Mouse (Mus musculus) intestine, embryonic 16.5 days (tissue): ENCODE results near the gene Dmkn. TPM values are rescaled to one million over a fixed set of nuclear protein-coding genes. Genes with fewer than 3 reads are reported as not detected.
"Not testable (repeated sequence)": the region's sequence is repeated elsewhere in the genome, so short reads cannot be mapped to it uniquely, and the experiment has no call there.

Experiments
- ATAC-seq: fragments of 200-750 bp; cut with Nextera tagmentation; 2 replicates; pipeline ENCODE4 v1.8.0; 2017; ENCODE audit warnings: moderate TSS enrichment, moderate library complexity
- H3K27ac ChIP-seq: fragments of 300-500 bp; sonication (generic); 2 replicates; pipeline ENCODE4 v1.5.1; 2014; ENCODE audit warnings: mild to moderate bottlenecking, low read length
- H3K27me3 ChIP-seq: fragments of 300-500 bp; sonication (generic); replicated peaks from 2 replicates; pipeline ENCODE4 v1.6.1; 2014; ENCODE audit warnings: low read length, control low read depth, mixed read lengths; ENCODE audit not compliant: control insufficient read depth, insufficient read depth
- H3K36me3 ChIP-seq: fragments of 300-500 bp; sonication (generic); 2 replicates; pipeline ENCODE4 v1.6.1; 2014; ENCODE audit warnings: low read length, control low read depth; ENCODE audit not compliant: control insufficient read depth, insufficient read depth
- H3K4me1 ChIP-seq: fragments of 300-500 bp; sonication (generic); 2 replicates; pipeline ENCODE4 v1.6.1; 2014; ENCODE audit warnings: low read length, control low read depth, mixed read lengths; ENCODE audit not compliant: control insufficient read depth, insufficient read depth
- H3K4me2 ChIP-seq: fragments of 300-500 bp; sonication (generic); 2 replicates; pipeline ENCODE4 v1.6.1; 2014; ENCODE audit warnings: low read depth, low read length, control low read depth
- H3K4me3 ChIP-seq: fragments of 300-500 bp; sonication (generic); 2 replicates; pipeline ENCODE4 v1.5.1; 2014; ENCODE audit warnings: mild to moderate bottlenecking, low read length
- H3K9ac ChIP-seq: fragments of 300-500 bp; sonication (generic); 2 replicates; pipeline ENCODE4 v1.6.1; 2014; ENCODE audit warnings: low read depth, low read length
- H3K9me3 ChIP-seq: fragments of 300-500 bp; sonication (generic); 2 replicates; pipeline ENCODE4 v1.6.1; 2016; ENCODE audit warnings: low read length, control low read depth; ENCODE audit not compliant: control insufficient read depth
- WGBS: fragments of 180-500 bp; shearing (Covaris S2); extraction: QIAGEN DNeasy Blood & Tissue Kit; methylation state at CpG from one replicate; pipeline ENCODE4 v1.1.7; 2014; 5-methylcytosine and 5-hydroxymethylcytosine counted together
- polyA plus RNA-seq: library from polyadenylated mRNA; unstranded; fragments of >200 nt; fragmentation: Nextera tagmentation; extraction: Ambion mirVana; gene quantifications from 2 replicates; pipeline ENCODE4 v1.2.1, GENCODE M21; 2015

Gene Dmkn
- polyA plus RNA-seq, 1 experiment from 2014 or later, result 5.8 TPM

DNA sequence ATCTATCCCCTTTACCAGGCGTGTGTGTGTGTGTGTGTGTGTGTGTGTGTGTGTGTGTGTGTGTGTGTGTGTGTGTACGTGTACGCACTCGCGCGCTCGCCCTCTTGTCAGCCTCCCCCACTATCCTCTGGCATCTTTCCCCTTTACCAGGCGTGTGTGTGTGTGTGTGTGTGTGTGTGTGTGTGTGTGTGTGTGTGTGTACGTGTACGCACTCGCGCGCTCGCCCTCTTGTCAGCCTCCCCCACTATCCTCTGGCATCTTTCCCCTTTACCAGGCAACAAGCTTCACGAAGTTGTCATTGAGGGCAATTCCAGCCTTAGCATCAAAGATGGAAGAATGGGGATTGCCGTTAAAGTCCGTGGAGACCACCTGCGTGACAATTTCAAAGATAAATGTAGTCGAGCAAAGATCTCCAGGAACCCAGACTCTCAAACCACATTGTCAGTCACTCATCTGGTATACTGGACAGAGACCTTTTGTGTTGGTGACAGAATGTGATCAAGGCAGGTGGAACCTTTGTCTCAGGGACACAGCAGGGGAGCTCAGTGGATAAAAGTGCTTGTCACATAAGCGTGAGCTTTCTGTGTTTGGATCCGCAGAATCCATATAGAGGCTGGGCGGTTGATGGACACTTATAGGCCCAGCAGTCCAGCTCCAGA lies 33.4 kb upstream of the Dmkn start:
- ATAC-seq, H3K36me3 ChIP-seq, H3K27me3 ChIP-seq, H3K9me3 ChIP-seq: not testable (repeated sequence)
- H3K4me1 ChIP-seq, result peaks cover 18% of the 10 kb centered on the region
- peak overlapping the region; percentile 86 for H3K27ac ChIP-seq
- 18% methylated on average over 15 of the region's 22 CpGs for WGBS
- peak overlapping the region; percentile 76 for H3K4me2 ChIP-seq
- H3K4me3 ChIP-seq, result peak overlapping the region; percentile 82
- peak overlapping the region; percentile 87 for H3K9ac ChIP-seq

DNA sequence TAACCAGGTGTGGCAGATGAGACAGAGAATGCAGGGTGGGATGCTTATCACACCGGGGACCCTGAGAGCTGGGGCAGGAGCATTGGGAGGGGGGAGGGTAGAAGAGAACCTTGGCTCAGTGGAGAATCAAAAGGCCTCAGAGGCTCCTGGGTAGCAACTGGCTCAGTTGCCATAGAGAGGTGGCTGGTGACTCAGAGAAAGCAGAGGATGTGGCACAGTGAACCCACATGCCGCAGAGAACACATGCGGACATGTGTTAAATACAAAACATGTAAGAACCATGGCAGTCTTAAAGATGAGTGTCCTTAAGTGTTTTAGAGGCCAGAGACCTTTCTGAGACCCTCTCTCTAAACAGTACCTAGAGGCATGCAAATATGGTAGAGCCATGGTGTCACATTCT lies 27.3 kb upstream of the Dmkn start:
- H3K36me3 ChIP-seq, result no peaks in the 10 kb centered on the region
- WGBS, result 90% methylated on average over 3 of the region's 3 CpGs

DNA sequence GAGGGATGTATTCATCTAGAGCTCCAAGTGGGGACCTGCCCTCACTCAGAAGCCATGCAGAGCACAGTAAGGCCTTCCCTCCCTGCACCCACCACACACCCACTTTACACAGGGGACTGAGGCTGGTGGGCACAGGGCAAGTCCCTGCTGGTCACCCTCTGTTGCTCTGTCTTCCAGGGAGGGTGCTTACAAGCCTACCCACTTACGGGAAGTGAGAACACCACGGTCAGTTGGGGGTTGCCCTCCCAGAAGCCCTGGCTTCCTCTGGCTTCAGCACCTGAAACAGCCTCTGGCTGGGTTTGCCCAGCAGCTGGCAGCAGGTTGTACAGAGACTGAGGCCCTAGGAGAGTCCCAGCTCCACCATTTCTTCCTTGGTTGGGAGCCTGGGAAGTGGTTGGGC lies 21.0 kb upstream of the Dmkn start:
- not testable (repeated sequence) for H3K4me2 ChIP-seq, H3K9me3 ChIP-seq, H3K4me1 ChIP-seq, H3K9ac ChIP-seq, H3K27ac ChIP-seq, H3K27me3 ChIP-seq, H3K36me3 ChIP-seq, H3K4me3 ChIP-seq, ATAC-seq
- WGBS, result 85% methylated on average over 2 of the region's 2 CpGs

More for the DNA sequence above, 27.3 kb upstream of the Dmkn start:
- no peak overlapping the region for H3K4me3 ChIP-seq
- no peak overlapping the region for H3K27ac ChIP-seq
- H3K9me3 ChIP-seq, result no peaks in the 10 kb centered on the region
- no peak for ATAC-seq
- H3K27me3 ChIP-seq, result no peaks in the 10 kb centered on the region
- no peak overlapping the region for H3K9ac ChIP-seq
- no peaks in the 10 kb centered on the region for H3K4me1 ChIP-seq
- no peak overlapping the region for H3K4me2 ChIP-seq

DNA sequence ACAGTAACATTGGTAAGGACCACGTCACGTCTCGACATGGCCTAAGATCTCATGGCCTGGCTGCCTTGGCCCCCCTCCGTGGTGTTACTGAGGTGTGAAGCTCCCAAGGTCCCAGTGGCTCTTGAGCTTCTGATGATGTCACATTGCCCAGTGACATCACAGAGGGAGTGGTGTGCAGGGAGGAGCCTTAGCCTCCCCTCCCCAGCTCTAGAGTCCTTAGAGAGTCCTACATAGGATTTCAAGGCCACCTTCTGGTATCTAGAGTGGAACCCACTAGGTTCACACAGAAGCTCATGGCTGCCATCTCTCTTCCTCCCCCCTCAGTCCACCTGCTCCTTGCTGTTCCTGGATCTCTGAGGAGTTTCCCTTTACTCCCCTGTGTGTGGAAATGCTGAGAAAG lies 19.9 kb upstream of the Dmkn start, which contains the start of gene Gapdhs:
Gene Gapdhs, minus strand, starts transcription at position 65 of the 400 bp plus-strand sequence.
- not testable (repeated sequence) for H3K4me3 ChIP-seq, H3K27ac ChIP-seq, H3K36me3 ChIP-seq, H3K4me2 ChIP-seq, H3K27me3 ChIP-seq, H3K4me1 ChIP-seq, H3K9ac ChIP-seq, H3K9me3 ChIP-seq
- ATAC-seq, result peak; percentile 32; the same call in 1 of the 2 replicates
- 40% methylated on average over 1 of the region's 4 CpGs for WGBS

DNA sequence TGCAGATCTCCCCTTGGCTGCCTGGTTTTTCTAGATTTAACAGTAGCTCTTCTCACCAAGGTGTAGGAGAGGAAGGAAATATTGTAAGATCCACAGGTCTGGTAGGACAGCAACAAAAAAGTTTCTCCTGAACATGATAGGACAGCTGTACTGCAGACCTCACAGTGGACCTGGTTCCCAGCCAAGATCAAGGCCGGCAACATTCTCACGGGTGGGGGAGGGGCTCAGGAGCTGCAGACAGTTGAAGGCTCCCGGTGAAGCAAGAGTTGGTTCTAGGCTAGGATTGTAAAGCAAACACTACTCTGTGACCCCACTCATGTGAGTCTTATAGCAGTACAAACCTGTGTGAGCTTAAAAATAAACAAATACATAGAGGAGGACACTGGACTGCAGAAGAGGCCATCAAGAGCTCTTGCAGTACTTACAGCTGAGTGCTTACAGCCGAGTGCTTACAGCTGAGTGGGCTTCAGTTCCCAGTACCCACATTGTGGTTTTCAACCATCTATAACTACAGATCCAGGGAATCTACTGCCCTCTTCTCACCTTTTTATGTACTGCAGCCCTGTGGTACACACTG lies 19.4 kb upstream of the Dmkn start:
- Histone ChIP-seq H3K9me3 (no peaks in the 10 kb centered on the region), H3K4me1 (peaks cover 6% of the 10 kb centered on the region; the same call in 1 of the 2 replicates), H3K4me3 (no peak overlapping the region), H3K27me3 (no peaks in the 10 kb centered on the region), H3K36me3 (no peaks in the 10 kb centered on the region; the same call in 1 of the 2 replicates), H3K9ac (no peak overlapping the region), H3K4me2 (no peak overlapping the region), H3K27ac (no peak overlapping the region)
- 31% methylated on average over 4 of the region's 4 CpGs for WGBS
- ATAC-seq, result peak; percentile 56

DNA sequence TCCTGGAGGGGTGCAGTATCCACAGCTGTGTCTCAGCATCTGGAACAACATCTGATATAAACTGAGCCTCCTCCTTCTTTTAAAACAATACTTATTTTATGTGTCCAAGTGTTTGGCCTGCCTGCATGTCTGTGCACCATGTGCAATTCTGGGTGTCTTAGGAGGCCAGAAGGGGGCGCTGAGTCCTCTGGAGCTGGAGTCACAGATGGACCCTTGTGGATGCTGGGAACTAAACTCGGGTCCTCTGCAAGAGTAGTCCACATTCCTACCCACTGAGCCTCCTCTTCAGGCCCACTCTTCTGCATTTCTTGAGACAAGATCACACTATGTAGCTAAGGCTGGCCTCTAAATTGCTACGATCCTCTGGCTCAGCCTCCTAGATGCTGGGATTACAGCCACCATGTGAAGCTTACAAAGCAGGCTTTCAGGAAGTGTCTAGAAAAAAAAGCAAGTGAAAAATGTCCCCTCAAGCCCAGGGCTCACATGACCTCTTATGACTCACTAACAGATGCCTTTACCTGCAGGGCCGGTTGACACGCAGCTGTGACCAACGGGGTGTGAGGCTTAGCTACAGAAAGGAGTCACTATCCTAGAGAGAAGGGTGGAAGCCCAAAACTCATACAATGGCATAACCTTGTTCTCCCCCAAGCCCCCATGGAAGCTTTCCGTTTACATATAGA lies 15.9 kb upstream of the Dmkn start:
- no peak overlapping the region for H3K4me3 ChIP-seq
- no peaks in the 10 kb centered on the region for H3K27me3 ChIP-seq
- no peak overlapping the region for H3K27ac ChIP-seq
- H3K36me3 ChIP-seq, result no peaks in the 10 kb centered on the region; the same call in 1 of the 2 replicates
- H3K4me1 ChIP-seq, result peaks cover 11% of the 10 kb centered on the region
- H3K9me3 ChIP-seq, result no peaks in the 10 kb centered on the region
- no peak overlapping the region for H3K4me2 ChIP-seq
- no peak overlapping the region for H3K9ac ChIP-seq
- WGBS, result 75% methylated on average over 7 of the region's 7 CpGs
- no peak for ATAC-seq

DNA sequence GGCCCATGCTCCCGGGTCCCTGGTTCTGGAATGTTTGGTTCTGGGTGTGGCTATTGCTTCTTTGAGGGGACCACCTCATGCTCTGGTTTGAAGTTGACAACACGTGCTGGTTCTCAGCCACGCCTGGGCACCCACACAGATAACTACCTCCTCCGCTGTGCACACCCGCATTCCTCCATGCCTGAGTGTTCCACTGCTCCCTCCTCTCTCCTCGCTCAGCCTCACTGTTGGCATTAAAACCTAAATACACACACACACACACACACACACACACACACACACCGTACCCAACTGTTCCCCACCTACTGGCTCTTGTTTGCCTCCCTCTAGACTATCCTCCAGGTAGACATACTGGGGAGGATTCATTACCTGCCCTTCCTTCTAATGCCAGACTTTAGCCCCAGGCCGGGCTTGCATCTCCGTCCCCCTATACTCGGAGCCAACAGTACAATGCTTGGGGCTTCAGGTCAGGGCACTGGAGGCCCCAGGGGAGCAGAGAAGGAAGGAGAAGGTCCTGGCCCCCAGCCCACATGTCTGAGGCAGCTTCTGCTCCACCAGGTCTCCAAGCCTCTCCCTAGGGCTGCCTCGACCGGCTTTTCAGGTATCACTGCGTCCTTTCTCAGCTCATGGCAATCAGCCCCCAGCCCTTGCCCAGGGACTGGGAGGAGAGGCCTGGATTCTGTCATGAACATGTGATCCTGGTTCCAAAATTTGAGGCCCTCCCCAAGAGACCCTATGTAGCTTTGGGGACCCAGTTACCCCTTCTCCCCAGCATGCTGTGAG lies 13.5 kb upstream of the Dmkn start:
- H3K4me3 ChIP-seq, result no peak overlapping the region
- peak; percentile 46; the same call in 1 of the 2 replicates for ATAC-seq
- H3K9ac ChIP-seq, result no peak overlapping the region
- H3K4me1 ChIP-seq, result peaks cover 5% of the 10 kb centered on the region; the same call in 1 of the 2 replicates
- WGBS, result 65% methylated on average over 13 of the region's 13 CpGs
- H3K4me2 ChIP-seq, result no peak overlapping the region
- H3K27ac ChIP-seq, result no peak overlapping the region
- no peaks in the 10 kb centered on the region; the same call in 1 of the 2 replicates for H3K36me3 ChIP-seq
- H3K27me3 ChIP-seq, result no peaks in the 10 kb centered on the region
- H3K9me3 ChIP-seq, result no peaks in the 10 kb centered on the region; the same call in 1 of the 2 replicates

DNA sequence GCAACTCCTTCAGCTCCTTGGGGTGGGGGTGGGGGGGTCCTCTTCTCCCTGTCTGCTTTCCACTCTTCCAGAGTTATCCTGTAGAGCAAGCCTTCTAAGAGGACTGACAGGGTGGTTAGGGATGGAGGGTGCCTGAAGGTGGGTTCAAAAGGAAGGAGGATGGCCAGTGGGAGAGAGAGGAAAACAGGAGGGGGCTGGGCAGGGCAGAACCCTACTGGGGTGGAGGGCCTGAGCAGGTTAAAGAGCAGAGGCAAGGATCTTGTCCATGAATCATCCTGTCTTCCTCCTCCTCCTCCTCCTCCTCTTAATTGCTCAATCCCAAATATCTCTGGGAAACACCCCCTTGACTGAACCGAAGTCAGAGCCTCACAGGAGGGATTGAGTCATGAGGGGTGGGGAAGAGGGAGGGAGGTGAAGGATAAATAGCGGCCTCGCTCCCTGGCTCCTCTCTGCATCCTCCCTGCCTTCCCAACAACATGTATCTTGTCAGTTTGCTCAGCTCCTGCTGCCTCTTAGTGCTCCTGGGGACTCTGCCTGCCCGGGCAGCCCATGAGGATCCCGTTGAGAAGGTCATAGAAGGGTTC lies 12.4 kb upstream of the Dmkn start, which contains the start of gene Sbsn:
Gene Sbsn, plus strand, starts transcription at position 386 of the 584 bp plus-strand sequence.
- 56% methylated on average over 5 of the region's 5 CpGs for WGBS
- 0 out of 2 replicates have a peak, but pooled peaks have one; percentile 9 for ATAC-seq
- H3K36me3 ChIP-seq, result no peaks in the 10 kb centered on the region; the same call in 1 of the 2 replicates
- H3K4me1 ChIP-seq, result peaks cover 5% of the 10 kb centered on the region; the same call in 1 of the 2 replicates
- no peaks in the 10 kb centered on the region for H3K27me3 ChIP-seq
- H3K4me3 ChIP-seq, result no peak within 1 kb of the TSS
- H3K4me2 ChIP-seq, result no peak within 1 kb of the TSS
- H3K27ac ChIP-seq, result no peak within 1 kb of the TSS
- no peaks in the 10 kb centered on the region; the same call in 1 of the 2 replicates for H3K9me3 ChIP-seq
- H3K9ac ChIP-seq, result no peak within 1 kb of the TSS
